Mouse (Mus musculus): ENCODE measurements around the gene Bcam.

The Bcam gene

GRCm38 (mm10) chr7:19740269-19740668 is 30.5 kb downstream of the Bcam start:
- intact Hi-C loops (cut with DNase I): no loop called here

GRCm38 (mm10) chr7:19738771-19739170 is 32.0 kb downstream of the Bcam start:
- intact Hi-C loops (cut with DNase I): no loop called here

GRCm38 (mm10) chr7:19736389-19737057 is 34.3 kb downstream of the Bcam start:
- intact Hi-C loops (cut with DNase I): no loop called here

GRCm38 (mm10) chr7:19734178-19734666 is 36.6 kb downstream of the Bcam start:
- intact Hi-C loops (cut with DNase I): no loop called here

- intact Hi-C loops (cut with DNase I): no loop called here
These were observed 44.3 kb downstream of the Bcam start for GRCm38 (mm10) chr7:19726541-19726940.

- intact Hi-C loops (cut with DNase I): no loop called here
These were observed 46.6 kb downstream of the Bcam start for GRCm38 (mm10) chr7:19724167-19724566.

- intact Hi-C loops (cut with DNase I): no loop called here
These were observed 48.0 kb downstream of the Bcam start for GRCm38 (mm10) chr7:19722754-19723195.

- intact Hi-C loops (cut with DNase I): no loop called here
These were observed 51.6 kb downstream of the Bcam start for GRCm38 (mm10) chr7:19719200-19719599.

- intact Hi-C loops (cut with DNase I): no loop called here
These were observed 52.4 kb downstream of the Bcam start for GRCm38 (mm10) chr7:19718297-19718952.

GRCm38 (mm10) chr7:19717346-19717745 is 53.5 kb downstream of the Bcam start:
- intact Hi-C loops (cut with DNase I): no loop called here

GRCm38 (mm10) chr7:19716822-19717221 is 54.0 kb downstream of the Bcam start:
- intact Hi-C loops (cut with DNase I): no loop called here

GRCm38 (mm10) chr7:19716055-19716682 is 54.6 kb downstream of the Bcam start:
- intact Hi-C loops (cut with DNase I): no loop called here

GRCm38 (mm10) chr7:19715239-19716054 is 55.4 kb downstream of the Bcam start, which contains the start of gene Tomm40:
Gene Tomm40, minus strand, starts transcription at chr7:19715438.
- intact Hi-C loops (cut with DNase I): no loop called here

GRCm38 (mm10) chr7:19714836-19715235 is 56.0 kb downstream of the Bcam start:
- intact Hi-C loops (cut with DNase I): loop anchor here (5.0 kb wide), 3 partner anchors 32 to 313 kb away; partner anchors contain the start of genes Ckm, Clptm1 and Klc3

GRCm38 (mm10) chr7:19713598-19713997 is 57.2 kb downstream of the Bcam start:
- intact Hi-C loops (cut with DNase I): loop anchor here (5.0 kb wide), 3 partner anchors 34 to 311 kb away; partner anchors contain the start of genes Ckm, Clptm1 and Klc3

GRCm38 (mm10) chr7:19713196-19713595 is 57.6 kb downstream of the Bcam start:
- intact Hi-C loops (cut with DNase I): loop anchor here (5.0 kb wide), 3 partner anchors 34 to 311 kb away; partner anchors contain the start of genes Ckm, Clptm1 and Klc3

- intact Hi-C loops (cut with DNase I): loop anchor here (5.0 kb wide), 3 partner anchors 35 to 310 kb away; partner anchors contain the start of genes Ckm, Clptm1 and Klc3
These were observed 58.4 kb downstream of the Bcam start for GRCm38 (mm10) chr7:19712414-19712813.

GRCm38 (mm10) chr7:19710650-19711049 is 60.2 kb downstream of the Bcam start:
- intact Hi-C loops (cut with DNase I): loop anchor here (5.0 kb wide), 3 partner anchors 37 to 308 kb away; partner anchors contain the start of genes Ckm, Clptm1 and Klc3
